Mouse (Mus musculus): Measurements from ENCODE around the gene Edem3.

GRCm38 (mm10) chr1:151811456-151811855 lies 56.3 kb downstream of the Edem3 start:
- no peak for TF ChIP-seq POLR2A (IDR thresholded peaks at IDR 0.05; ENCODE audit: control insufficient read depth, low read depth, low read length)
- no peak for TF ChIP-seq CTCF (IDR thresholded peaks at IDR 0.05; ENCODE audit: control insufficient read depth, insufficient read depth, insufficient replicate concordance, low read depth, low read length)

Data from testis, adult 2 months (tissue).